Mouse (Mus musculus): Measurements from ENCODE around the gene Snx29.

GRCm38 (mm10) chr16:11385150-11385549 lies 62.4 kb downstream of the Snx29 start:
- TF ChIP-seq CTCF (IDR thresholded peaks at IDR 0.05) (no peak), POLR2A (IDR thresholded peaks at IDR 0.05; ENCODE audit: insufficient read depth, low read depth, low read length) (no peak), EP300 (IDR thresholded peaks at IDR 0.05; ENCODE audit: insufficient read depth, low read depth, low read length) (no peak)

All from heart, adult 2 months (tissue).